Mouse (Mus musculus): ENCODE measurements around the gene Rflnb. TPM values are rescaled to one million over a fixed set of nuclear protein-coding genes. Genes with fewer than 3 reads are reported as not detected.

The Rflnb gene
- polyA plus RNA-seq, 1 experiment from 2014 or later: 12.8 TPM

Other genes starting within 250 kb of the Rflnb start
- gene Doc2b, start 231.7 kb downstream of the Rflnb start, polyA plus RNA-seq (2015; fragmentation: Nextera tagmentation; extraction: Ambion mirVana): 3.7 and 4.2 TPM in 2 replicates
- 3.1 and 3.4 TPM in 2 replicates for gene Rph3al, start 89.4 kb downstream of the Rflnb start, polyA plus RNA-seq (2015; fragmentation: Nextera tagmentation; extraction: Ambion mirVana)
- 5.0 and 5.2 TPM in 2 replicates for gene 1700016K19Rik, start 27.9 kb downstream of the Rflnb start, polyA plus RNA-seq (2015; fragmentation: Nextera tagmentation; extraction: Ambion mirVana)
- 69.3 and 69.6 TPM in 2 replicates for gene Vps53, start 151.9 kb upstream of the Rflnb start, polyA plus RNA-seq (2015; fragmentation: Nextera tagmentation; extraction: Ambion mirVana)
- 24.8 and 30.7 TPM in 2 replicates for gene Fam57a, start 151.9 kb upstream of the Rflnb start, polyA plus RNA-seq (2015; fragmentation: Nextera tagmentation; extraction: Ambion mirVana)
- 0.69 and 0.78 TPM in 2 replicates for gene Dbil5, start 189.8 kb upstream of the Rflnb start, polyA plus RNA-seq (2015; fragmentation: Nextera tagmentation; extraction: Ambion mirVana)
- gene Gemin4, start 189.9 kb upstream of the Rflnb start, polyA plus RNA-seq (2015; fragmentation: Nextera tagmentation; extraction: Ambion mirVana): 12.0 and 15.1 TPM in 2 replicates
- 25.7 and 26.1 TPM in 2 replicates for gene Mrm3, start 215.9 kb upstream of the Rflnb start, polyA plus RNA-seq (2015; fragmentation: Nextera tagmentation; extraction: Ambion mirVana)
- gene Glod4, start 215.9 kb upstream of the Rflnb start, polyA plus RNA-seq (2015; fragmentation: Nextera tagmentation; extraction: Ambion mirVana): 118 and 125 TPM in 2 replicates

Measured in hindbrain, embryonic 16.5 days (tissue).